Mouse (Mus musculus) CD8-positive naive resting alpha-beta T cell, adult 2 months (primary cell): ENCODE measurements around the gene Trpv1.
A peak's percentile ranks its signal among the peaks of the same experiment; 100 is the strongest.

Source experiments
- DNase-seq, 2 experiments: peaks; one replicate each; pipeline ENCODE4 v3.0.0; 2022; ENCODE audit warnings: low read depth in 2 of 2, low spot score in 2 of 2

The Trpv1 gene

DNA sequence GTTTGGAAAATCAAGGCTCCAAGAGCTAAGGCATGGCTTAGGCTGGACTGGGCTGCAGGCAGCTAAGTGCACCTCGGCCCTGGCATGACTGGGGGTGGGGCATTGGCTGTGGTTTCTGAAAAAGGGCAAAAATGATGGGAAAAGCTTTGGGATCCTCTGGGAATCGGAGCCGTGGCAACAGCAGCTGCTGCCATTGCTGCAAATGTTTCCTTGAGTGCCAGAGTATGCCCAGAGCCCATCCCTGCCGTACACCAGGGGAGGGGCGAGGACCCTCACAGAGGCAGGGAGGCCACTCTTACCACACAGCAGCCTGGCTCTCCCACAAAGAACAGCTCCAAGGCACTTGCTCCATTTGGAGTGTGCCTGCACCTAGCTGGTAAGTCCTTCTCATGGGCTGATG lies at the start of gene Trpv1:
Gene Trpv1, plus strand, starts transcription at position 301 of the 400 bp plus-strand sequence.
- no peak for DNase-seq

DNA sequence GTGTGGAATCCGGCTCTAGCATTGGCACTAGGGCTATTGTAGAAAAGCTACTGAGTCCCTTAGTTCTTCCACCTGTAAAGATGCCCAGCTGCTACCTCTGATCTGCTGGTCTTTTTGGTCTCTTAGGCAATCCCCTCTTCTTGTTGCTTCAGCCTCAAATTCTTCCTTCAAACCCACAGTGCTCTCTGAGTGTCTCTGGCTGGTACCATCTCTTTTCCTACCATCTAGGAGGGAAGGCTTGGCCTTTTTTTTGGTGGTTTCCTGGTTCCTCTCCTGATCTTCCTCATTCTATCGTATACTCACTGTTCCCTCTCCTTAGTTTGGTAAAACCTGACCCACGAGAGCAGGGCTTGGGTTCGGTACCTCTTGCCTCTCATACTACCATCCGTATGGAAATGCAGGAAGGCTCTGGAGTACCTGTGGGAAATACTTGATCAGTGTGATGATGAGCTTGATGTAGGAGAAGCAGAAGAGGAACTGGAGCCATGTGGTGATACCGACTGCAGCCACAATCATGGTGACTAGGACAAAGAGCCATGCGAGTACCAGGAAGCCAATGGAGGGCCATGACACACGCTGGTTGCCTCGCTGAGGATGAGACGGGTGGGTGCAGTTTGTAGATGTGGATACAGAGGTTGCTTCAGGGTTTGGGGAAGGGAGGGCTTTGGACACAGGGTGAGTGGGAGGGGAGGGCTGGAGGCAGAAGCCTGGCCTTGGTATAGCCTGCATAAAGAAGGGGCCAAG lies 48.0 kb upstream of the Trpv1 start:
- DNase-seq = no peak

DNA sequence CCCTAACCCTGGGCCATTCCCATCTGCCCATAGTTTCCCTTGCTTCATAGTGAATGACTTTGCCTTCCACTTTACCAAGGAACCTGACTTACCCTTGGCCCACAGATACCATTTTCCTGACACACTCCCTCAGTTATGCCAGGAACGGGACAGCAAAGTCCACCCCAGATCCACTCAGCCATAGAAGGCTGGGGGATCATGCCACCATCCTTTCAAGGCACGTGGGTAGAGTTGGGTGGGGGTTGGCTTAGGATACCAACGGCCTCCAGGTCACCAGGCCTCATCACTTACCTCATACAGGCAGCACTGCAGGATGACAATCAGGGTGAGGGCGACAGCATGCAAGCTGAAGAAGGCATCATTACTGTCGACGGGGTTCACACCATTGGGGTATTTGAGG lies 46.9 kb upstream of the Trpv1 start:
- no peak for DNase-seq

DNA sequence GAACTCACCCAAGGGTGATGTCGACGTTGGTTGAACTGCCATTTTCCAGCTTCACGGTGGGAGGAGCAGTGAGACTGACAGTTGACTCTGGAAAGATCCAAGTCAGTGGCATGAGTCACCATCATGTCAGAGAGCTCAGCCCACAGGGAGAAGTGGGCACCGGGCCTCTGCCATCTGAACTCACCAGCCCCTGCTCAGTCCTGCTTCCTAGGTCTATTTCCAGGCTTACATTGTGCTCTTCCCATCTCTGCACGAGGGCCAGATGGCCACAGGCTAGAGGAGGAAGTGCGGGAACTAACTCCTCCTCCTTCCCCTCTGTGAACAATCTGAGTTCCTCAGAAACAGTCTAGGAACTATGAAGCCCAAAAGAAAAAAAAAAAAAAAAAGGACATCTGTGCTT lies 41.0 kb upstream of the Trpv1 start:
- no peak for DNase-seq

DNA sequence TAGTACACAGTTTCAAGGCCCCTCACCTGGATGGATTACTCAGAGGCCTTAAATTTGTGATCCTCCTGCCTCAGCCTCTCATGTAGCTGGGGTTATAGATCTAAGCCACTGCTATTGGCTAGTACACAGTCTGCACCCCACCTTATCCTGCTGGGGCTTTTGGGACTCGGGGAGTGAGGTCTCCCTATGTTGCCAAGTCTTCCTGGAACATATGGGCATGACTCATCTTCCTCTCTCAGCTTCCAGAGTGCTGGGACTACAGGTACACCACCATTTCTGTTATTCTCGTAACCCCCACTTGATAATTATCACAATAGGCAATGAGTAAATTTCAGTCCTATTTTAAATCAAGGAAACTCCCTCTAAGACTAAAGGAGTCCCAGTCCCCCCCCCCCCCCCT lies 39.6 kb upstream of the Trpv1 start:
- DNase-seq = no peak

DNA sequence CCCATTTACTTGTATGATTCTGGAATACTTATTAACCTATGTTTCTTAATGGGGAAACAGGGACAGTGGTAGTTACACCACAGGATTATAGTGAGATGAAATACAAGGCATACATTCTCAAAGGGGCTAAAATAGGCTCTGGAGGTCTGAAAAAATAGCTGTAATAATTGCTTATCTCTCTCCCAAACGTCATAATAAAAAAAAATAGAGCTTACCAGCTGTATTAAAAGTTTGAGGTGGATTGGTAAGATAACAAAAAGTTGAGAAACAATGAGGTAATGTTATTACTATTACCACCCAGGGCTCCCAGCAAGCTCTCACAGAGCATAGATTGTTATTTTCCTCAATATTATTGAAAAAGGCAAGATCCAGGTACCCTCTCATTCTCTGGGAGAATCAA lies 35.9 kb upstream of the Trpv1 start:
- no peak for DNase-seq

DNA sequence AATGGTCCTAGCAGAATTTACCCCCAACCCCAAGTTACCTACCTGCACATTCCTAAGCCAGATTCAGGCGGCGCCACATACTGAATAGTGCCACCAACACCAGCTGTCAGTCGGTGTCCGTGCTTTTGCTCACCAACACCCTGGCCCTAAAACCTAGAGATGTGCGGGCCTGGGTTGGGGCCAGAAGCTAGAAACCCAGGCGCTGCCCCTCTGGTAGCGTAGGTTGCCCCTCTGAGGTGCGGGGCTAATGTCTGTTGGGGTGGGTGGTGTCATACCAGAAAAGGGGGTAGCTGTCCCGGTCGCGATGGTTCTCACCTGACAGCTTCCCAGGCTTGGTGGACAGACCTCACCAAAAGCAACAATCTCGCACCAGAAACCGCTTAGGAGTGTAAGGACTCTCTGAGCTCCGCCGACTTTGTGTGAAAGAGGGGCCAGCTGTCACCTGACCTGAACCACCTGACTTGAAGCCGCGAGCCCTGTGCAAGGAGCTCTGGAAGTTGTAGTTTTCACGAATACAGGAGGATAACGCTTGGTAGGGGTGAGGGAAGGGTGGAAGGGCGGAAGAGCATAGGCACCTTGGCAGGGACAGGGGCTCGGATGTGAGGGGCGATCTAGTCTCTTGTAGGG lies 35.4 kb upstream of the Trpv1 start, which contains the start of gene Ctns:
Gene Ctns, minus strand, starts transcription at position 440 of the 627 bp plus-strand sequence.
- peak in 1 of 2 experiments; percentile 73 for DNase-seq

DNA sequence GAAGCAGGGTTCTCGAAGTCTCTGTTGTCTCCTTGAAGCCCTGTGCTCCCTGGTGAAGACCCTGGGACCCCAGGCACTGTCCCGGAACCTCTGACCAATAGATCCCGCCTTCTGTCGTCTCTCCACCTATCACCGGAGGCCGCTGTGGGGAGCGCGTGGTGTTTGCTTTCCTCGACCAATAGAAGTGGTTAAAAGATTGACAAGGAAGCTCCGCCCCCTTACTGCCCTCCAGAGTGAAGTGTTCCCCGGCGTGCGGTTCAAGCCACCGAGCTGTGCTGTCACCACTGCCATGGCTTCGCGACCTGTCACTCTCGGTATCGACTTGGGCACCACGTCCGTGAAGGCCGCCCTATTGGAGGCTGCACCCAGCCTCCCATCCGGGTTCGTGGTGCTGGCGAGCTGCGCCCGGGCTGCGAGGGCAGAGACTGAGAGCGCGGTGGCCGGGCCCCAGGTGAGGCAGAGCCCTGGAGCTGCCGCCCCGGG lies 34.8 kb upstream of the Trpv1 start, which contains the start of gene Shpk:
Gene Shpk, plus strand, starts transcription at position 231 of the 483 bp plus-strand sequence.
- DNase-seq = peak; percentile 88 to 95

DNA sequence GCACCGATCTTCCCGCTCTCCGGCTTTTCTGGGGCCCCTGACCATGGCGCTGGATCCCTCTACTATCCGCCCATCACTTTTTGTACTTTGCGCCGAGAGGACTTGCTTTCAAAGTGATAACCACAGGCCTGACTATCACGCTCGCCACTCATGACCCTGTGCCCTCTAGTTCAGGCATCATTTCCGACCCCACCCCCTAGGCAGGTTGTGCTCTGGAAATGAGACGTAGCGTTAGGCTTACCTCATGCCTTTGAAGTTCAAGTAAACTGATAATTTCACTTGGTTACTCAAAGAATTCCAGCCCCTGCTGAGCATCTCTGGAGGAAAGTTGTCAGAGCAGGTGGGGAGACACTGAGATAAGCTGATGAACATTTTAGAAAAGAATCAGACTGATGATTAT lies 34.2 kb upstream of the Trpv1 start:
- peak; percentile 41 to 44 for DNase-seq

DNA sequence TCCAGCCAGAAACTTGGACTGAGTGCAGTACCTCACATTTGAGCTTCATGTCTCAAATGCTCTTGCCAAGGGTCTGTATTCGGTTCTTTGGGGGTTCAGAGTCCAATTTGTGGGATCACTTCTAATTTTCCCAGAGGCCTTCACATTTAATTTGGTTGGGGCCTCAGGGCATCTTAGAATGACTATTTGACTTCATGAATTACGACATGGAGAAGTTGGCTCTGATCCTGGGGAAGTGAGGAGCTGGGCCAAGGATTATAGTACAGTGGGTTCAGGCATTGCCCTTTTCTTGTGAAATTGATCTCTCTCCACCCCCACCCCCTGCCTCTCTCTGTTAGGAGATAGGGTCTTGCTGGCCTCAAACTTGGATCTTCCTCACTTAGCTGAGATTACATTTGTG lies 33.1 kb upstream of the Trpv1 start:
- no peak for DNase-seq

DNA sequence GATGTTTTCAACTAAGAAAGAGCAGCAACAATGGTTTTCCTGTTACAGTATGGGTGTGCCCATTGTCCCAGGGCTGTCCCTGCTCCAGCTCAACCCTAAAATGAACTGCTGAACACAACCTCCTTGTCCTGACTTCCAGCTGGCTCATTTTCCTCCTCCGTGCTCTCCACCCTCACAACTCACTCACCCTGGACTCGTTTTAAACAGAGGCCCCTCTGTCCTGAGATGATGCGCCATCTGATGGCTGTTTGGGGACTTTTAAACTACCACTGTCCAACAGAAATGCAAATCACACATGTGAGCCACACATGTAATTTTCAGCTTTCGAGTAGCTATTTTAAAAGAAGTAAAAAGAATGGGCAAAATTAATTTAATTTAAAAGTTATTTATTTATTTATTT lies 32.5 kb upstream of the Trpv1 start:
- DNase-seq = no peak

DNA sequence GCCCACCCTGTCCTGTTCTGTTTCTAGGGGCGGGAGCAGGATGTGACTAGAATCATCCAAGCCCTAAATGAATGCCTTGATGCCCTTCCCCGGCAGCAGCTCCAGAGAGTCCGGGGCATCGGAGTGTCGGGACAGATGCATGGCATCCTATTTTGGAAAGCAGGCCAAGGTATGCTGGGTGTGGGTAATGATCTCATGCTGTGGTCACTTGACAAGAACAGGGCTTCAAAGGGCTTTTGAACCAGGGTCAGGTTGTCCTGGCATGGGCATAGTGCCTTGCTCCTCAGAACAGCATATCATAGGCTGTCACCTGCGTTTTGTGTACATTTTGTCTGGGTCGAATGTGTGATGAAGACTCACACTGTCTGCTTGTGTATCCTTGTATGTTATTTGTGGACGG lies 30.2 kb upstream of the Trpv1 start:
- DNase-seq = no peak

DNA sequence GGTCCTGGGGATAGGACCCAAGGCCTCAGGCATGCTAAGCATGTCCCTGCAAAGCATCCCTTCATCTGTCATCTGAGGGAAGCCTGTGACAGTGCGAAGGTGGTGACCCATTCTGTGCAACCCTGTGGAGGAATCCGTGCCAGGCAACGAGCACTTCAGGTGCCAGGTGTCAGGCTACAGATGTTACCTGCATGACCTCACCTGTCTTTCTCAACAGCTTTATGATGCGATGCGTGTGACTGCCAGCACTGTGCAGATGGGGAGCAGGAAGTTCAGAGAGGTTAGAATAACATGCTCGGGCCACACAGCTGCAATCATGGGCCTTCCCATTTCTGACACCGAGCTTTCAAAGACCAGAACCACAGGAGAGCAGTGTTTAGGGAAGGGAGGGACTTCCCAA lies 28.9 kb upstream of the Trpv1 start:
- no peak for DNase-seq

DNA sequence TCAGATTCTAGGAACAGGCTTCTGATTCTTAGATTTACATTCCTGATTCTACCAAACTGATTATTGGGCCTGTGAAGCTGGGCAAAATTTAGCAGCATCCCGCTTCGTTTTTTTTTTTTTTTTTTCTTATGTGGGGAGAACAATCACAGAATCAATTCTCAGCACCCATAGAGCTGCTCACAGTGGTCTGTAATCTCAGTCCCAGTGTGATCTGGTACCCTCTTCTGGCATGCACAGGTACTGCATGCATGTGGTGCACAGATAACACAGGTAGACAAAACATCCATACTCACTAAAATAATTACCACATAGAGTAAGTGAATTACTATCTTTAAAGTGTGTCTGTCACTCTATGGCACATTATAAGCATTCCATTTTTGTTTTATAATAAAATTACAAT lies 26.5 kb upstream of the Trpv1 start:
- no peak for DNase-seq

DNA sequence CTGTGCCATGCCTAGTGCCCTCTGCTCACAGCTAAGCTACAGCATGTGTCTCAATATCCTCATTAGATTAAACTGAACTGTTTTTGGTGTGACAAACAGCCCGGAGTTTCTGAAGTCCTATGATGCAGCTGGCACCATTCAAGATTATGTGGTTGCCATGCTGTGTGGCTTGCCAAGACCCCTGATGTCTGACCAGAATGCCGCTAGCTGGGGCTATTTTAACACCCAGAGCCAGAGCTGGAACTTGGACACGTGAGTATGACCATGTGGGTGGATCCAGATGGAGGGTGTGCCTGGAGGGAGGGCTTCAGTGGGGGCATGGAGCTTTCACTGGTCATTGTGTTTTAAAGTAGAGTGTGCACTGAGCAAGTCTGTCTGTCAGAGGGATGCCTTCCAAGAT lies 20.1 kb upstream of the Trpv1 start:
- DNase-seq = no peak

DNA sequence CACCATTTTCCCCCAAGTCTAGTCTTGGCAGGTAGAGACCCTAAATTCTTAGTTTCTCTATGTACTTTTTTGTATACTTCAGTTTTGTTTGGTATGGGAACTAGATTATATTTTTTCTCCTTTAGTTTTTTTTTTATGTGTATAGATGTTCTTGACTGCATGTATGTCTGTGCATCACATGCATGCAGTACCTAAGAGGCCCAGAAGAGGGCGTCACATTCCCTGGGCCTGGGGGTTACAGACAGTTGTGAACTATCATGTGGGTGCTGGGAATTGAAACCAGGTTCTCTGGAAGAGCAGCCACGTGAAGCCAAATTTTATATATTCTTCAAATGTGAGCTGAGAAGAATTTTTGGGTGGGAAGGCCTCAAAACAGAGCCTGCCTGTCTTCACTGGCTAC lies 14.4 kb upstream of the Trpv1 start:
- no peak for DNase-seq

DNA sequence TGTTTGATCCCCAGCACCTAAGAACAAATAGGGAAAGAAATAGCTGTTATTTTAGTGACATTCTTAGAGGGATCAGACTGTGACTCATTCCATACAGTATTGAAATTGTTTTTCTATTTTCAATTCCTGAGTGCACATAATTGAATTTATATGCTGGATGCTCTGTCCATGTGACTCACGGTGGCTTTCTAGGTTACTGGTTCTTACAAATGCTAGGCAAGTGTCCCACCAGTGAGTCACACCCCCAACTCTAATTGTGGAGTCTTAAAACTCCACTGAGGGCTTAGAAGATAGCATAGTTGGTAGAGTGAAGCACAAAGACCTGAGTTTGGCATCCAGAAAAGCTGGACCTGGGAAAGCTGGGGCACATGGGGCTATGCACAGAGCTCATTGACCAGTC lies 13.4 kb upstream of the Trpv1 start:
- no peak for DNase-seq

DNA sequence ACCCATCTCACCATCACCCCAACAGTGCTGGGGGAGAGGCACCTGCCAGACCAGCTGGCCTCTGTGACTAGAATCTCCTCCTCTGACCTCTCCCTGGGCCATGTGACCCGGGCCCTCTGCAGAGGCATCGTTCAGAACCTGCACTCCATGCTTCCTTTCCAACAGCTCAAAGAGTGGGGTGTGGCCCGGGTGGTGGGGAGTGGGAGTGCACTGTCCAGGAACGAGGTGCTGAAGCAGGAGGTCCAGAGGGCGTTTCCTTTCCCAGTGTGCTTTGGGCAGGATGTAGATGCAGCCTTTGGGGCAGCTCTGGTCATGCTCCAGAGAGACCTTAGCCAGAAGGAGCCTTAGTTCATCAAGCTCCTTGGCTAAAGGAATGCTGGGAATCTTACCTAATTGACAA lies 11.2 kb upstream of the Trpv1 start:
- DNase-seq = no peak

DNA sequence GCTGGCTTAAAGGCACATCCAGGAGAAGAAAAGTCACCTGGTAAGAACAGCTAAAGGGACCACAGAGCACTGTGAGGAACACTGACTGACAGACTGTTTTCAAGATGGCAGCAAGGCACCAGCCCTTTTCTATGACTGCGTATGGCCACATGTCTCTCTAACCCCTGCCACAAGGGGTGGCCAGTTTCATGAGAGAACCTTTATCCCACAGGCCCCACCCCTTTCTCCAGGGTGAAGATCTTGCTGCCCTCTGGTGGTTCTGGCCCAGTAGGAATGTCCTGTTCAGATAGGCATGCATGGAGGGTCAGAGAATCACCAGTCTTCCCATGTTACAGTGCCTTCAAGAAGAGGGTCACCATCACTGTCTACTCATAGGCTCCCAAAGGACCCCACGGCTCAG lies 10.1 kb upstream of the Trpv1 start:
- DNase-seq = no peak

DNA sequence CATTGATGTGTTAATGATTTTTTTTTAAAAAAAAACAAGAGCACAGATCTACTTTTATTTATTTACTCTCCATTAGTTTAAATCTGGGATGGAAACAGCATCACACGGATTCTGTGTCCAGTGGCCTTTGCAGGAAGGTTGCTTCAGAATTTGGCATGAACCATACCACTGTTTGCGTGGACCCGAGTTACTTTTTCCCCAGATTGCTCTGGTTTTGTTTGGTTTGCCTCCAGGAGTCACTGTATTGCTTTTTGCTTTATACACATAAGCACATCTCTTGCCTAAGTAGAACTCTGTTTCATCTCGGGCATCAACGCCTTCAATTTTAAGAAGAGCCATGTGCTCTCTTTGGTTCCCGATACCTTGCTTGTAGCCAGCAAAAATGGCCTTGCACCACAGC lies 8.2 kb upstream of the Trpv1 start:
- DNase-seq = no peak

DNA sequence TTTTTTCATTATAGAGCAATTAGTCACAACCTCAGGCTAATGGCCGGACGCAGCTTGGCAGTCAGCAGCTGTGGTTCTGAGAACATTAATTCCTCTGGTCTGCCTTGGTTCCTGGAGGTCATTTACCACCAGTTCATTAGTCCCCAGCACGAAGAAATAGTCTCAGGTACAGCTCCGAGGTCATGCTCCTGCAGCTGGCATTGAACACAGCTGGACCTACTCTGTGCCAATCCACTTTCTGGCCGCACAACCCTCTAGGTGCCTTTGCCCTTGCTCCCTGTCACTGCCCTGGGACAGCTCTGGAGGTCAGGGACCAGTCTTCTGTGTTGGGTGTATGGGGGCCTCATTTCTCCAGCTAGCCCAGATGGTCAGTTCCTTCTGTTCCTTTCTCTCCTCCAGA lies 5.2 kb upstream of the Trpv1 start:
- DNase-seq = no peak

DNA sequence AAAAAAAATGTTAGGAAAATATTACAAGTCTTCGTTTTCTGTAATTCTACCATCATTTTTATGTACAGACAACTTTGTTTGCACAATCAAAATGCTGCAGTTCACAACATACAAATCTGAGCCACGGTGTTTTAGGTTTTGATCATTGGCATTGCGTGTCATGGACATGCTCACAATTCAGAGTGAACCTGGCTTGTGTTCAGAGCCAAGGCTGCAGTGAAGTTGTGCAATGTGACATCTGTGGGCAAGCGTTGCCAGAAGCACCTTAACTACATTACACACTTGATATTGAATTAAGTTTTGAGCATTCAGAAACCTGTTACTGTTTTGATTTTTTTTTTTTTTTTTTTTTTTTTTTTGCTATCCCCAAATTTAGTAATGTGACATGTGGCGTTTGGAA lies 4.0 kb upstream of the Trpv1 start:
- no peak for DNase-seq

DNA sequence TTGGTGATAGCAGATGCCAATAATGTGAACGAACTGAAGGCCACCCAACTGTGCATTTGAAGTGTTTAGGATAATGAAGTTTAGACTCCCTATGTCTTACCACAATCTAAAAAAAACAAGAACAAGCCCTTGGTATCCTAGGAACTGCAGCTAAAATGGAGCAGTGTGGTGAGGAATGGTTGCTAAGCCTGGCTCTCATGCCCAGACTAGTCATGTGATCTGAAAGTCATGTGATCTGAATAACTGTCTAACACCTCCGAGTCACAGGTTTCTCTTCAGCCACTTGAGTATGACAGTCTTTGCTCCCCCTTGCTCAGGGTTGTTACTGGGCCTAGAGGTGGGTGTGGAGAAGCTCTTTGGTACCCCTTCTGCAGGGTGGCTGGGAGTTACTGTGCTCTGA lies 1.6 kb upstream of the Trpv1 start:
- no peak for DNase-seq
